Mouse (Mus musculus) cerebellum, postnatal 10 days (tissue): ENCODE results near the gene Sbk1.

ENCODE experiments used
- DNase-seq, 2 experiments: peaks; one replicate each; pipeline ENCODE4 v3.0.0; 2021; ENCODE audit warnings: mixed read lengths in 2 of 2

Sbk1 gene

DNA sequence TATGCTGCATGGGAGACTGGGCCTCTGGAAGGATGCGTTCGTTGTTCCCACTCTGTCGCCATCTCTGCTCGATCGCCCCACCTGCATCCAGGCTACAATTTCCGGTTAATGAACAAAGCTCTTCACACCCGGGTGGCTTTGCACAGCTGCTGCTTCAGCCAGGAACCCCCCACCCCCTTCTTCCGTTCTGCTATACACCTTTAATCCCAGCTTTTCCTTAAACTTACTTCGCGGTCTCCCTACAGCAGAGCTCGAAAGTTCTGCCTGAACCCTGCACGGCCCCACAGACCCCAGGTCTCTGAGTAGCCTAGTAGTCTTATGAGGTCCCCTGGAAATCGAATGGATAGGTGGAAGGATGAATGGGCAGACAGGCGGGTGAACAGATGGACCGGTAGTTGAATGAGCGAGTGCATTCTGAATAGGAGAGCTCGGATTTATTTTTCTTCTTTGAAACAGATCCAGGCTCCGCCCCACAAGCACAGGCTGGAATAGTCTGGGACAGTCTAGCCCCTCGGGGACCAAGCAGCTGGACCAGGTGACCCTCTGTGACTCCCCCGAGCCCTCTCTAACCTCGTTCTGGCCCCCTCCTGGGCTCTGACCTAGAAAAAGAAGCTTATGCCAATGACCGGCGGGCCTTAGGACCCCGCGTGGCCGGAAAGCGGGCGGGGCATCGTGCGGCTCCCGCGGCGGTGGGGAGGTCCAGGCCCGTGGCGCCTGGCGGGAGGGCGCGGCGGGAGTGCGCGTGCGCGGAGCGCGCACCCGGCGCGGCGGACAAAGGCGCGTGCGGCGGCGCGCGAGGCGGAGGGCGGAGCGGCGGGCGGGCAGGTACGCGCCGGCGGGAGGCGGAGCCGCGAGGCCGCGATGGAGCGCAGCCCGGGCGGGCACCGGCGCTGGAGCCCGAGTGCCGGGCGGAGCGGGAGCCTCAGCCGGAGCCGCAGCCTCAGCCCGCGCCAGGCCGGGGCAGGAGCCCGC is at the start of gene Sbk1:
Gene Sbk1, plus strand, starts transcription at position 908 of the 972 bp plus-strand sequence.
- DNase-seq = peak; percentile 95 to 96

DNA sequence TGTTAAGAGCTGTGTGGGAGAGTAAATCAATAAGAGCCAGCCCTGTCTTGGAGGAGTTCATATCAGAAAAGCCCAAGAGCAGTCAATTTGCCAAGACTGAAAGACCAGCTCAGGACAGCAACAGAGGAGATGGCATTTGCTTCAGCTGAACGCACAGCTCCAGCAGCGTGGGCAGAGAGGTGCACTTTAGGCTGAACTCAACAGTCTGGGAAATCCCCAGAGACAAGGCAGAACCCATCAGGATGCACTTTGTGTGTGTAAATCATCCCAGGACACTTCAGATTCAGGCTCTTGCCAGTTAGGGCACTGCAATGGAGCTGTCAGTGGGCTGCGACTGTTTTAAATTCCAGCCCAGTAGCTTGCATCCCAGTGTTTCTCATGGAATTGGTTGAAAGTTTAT is 49.7 kb upstream of the Sbk1 start:
- DNase-seq = no peak

DNA sequence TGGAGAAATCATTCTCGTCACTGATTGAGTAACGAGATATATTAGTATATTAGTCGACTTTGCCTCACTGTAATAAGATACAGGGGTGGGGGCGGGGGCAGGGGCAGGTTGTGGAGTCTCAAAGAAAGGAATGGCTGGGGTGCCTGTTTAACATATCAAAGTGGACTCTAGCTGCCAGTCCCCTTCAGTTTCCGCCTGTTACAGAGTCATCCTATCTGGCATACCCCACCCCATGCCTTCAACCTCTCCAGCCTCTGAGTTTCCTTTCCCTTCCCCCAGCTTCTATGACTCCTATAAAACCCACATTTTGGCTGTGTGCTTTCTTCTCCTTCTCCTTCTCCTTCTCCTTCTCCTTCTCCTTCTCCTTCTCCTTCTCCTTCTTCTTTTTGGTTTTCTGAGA is 46.3 kb upstream of the Sbk1 start:
- no peak for DNase-seq

DNA sequence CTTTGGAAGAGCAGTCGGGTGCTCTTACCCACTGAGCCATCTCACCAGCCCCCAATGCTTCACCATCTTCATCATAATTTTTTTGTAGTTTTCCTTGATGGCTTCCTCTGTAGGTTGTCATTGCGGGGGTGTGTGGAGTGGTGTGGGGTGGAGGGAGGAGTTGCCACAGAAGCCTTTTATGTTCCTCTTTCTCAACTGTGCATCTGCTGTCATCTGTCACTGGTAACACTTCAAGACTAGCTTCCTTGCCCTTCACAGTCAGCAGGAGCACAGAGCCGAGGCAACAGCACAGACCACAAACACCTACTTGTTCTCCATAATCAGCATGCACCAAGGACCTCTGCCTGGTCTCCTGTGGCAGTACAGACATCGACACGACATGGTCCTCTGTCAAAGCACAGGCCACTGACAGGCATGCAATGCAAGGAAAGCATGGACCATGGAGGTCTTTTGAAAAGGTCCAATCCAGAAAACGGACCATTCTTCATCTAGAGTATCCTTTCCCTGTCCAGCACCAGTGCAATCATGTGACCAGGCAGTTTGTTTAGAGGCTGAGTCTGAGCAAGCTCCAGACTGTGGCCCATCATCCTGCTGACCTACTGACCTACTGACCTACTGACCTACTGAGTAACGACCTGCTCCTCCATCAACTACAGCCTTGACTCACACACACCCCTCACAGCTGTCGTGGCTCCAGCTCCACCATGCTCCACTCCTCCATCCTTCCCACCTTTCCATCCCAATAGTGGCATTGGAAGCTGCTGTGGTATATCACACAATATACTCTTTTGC is 41.9 kb upstream of the Sbk1 start:
- DNase-seq = no peak

- DNase-seq = no peak
These were observed 39.9 kb upstream of the Sbk1 start for GRCm38 (mm10) chr7:126232345-126233071.

DNA sequence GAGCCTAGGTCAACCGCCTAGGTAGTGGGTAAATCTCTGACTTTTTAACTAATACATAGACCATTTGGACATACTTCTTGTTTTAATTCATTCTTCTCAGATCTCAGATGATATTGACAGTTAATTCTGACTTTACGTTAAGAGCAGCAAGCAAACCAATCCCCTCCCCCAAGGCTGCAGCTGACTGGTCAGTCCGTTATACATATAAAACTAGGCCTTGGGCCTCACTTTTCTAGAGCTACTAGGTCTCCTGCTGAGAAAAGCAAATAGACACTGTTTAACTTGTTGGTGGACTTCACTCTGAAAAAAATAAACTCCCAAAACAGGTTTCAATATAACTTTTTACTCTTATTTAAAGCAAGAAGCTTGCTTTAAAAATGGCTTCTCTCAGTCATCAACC is 37.8 kb upstream of the Sbk1 start:
- no peak for DNase-seq

DNA sequence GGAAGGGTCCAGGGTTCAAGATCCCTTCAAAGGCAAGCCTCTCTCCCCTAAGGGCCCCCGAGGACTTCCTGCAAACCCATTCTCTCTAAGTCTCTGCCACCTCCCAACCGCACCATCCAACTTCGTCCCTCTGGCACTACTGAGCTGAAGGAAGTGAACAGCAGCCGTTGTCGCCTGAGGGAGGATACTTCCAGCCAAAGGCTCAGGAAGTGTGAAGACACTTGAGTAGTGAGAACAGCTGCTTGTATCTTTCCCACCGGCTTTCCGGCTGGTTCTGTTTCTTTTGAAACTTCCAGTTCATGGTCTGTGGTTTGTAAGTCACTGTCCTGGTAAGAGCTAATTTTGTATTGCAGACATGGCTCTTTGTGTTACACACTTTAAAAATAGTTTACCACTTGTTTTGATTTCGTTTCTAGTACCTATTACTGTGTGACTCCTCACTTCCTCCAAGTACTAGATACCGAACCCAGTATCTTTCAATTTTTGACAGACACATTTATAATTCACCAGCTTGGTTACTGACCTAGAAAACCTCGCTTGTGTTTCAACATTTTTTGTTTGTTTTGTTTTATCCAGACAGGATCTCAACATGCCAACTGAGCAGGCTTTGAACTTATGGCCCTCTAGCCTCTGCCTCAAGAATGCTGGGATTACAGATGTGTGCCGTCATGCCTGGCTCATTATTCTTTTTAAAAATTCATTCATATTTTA is 36.2 kb upstream of the Sbk1 start:
- DNase-seq = no peak

DNA sequence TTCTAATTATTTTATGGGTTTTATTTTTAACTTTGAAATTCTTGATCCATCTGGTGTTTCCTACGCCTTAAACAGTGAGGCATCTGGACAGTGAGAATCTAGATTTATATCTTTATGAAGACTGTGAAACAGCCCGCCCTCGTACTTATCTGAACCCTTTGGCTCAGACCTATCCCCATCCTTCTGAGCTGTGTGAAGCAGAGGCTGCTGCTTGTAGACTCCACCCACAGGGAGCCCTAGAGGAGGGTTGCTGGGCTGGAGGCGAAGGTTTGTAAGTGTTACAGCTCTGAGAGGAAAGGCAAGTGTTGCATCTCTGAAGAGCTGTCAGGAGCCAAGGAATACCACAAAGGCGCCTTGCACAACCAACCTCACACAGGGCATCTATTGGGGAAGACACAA is 35.6 kb upstream of the Sbk1 start:
- no peak for DNase-seq

- DNase-seq = no peak
These were observed 31.5 kb upstream of the Sbk1 start for GRCm38 (mm10) chr7:126240814-126241360.

DNA sequence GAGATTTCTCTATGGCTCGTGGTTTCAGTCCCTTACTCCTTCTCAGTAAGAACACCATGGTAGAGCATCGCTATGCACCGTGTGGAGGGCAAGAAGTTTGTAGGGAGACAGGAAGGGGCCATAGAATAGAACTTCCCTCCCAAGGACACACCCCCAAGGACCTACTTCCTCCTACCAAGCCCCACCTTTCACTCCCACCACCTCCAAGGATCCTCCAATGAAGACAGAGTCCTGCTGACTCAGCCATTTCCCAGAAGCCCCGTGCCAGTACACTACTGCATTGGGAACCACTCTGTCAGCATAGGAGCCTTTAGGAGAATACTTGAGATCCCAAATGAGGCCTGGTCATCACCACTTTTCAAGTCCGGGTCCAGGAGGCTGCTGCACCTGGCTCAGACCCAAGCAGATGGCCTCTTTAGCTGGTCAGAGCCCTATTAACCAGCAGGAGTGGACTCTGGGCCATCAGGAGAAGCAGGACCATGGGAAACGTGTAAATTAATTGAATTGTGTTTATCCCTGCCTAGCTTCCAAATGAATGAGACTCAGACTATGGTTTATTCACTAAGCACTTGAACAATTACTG is 28.2 kb upstream of the Sbk1 start:
- DNase-seq = peak; percentile 47

GRCm38 (mm10) chr7:126248088-126248487 is 24.3 kb upstream of the Sbk1 start:
- peak; percentile 44 to 51 for DNase-seq

DNA sequence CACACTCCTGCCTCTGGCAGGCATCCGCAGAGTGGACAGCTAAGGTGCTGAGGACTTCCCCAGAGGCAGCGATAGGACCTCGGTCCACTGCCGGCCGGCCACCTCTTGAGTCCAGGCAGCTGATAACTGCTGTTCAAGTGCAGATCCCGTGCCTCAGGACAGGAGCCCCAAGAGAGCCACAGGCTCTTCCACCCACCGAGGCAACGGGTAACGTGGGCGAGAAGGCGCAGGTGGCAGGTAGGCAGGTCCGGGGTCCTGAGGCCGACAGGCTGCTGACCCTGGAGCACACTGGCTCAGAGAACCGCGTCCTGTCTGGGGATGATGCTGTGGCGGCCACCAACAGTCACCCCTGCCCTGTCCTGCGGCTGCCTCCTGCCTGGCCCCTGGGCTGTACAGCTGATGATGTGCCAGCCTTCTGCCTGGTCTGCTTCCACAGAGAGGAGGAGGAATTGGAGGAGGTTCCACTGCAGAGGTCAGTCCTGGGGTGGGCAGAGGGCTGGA is 23.7 kb upstream of the Sbk1 start:
- peak in 1 of 2 experiments; percentile 27 for DNase-seq

- no peak for DNase-seq
These were observed 23.3 kb upstream of the Sbk1 start for GRCm38 (mm10) chr7:126249146-126249545.

DNA sequence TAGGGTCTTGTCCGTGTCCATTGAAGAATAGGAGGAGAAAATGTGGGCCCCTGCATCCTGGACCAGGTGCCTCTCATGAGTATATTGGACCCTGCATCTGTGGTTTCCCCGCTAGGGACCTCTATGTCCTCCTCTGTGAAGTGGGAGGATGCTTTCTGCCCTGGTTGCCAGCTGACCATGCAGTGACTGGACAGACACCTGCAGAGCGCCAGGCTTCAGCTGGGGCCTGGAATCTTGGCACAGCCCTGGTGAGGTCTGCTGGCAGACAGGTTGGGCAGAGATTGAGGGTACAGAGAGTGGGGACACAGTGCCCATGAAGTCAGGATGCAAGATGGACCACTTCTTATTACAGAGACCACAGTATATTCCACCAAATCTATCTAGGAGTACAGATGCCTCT is 22.4 kb upstream of the Sbk1 start:
- DNase-seq = peak; percentile 36 to 37

DNA sequence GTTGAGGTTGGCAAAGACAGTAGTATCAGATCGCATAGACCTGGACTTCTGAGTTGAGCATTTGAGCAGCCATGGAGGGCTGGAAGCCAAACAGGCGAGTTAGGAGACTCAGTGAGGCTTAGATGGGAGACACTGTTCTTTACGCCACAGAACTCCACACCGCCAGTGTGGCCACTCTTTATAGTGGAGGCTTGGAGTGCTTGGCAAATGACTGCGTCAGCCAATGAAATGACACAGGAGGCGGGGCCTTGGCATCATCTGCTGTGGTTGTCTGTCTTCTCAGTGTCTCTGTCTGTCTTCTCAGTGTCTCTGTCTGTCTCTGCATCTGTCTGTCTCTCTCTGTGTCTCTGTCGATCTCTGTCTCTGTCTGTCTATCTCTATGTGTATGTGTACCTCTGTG is 21.9 kb upstream of the Sbk1 start:
- peak; percentile 52 to 61 for DNase-seq

DNA sequence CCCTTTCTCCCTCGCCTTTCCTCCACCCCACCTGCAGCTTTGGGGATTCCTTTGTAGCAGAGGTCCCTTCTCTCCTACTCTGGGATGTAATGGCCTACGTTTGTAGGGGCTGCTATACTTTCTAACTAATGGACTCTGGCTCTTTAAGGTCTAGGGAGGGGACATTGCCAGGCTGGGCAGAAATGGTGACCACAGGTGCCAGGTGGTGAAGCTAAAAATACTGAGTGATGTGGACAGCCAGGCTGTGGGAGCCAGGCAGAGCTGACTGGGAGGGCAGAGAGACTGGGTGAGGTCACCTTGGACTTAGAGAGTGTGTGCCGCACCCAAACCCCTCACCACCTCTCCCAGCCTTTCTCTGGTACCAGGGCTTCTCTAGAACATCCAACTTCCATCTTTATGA is 20.7 kb upstream of the Sbk1 start:
- DNase-seq = peak; percentile 71 to 76

- DNase-seq = no peak
These were observed 20.2 kb upstream of the Sbk1 start for GRCm38 (mm10) chr7:126252230-126252629.

DNA sequence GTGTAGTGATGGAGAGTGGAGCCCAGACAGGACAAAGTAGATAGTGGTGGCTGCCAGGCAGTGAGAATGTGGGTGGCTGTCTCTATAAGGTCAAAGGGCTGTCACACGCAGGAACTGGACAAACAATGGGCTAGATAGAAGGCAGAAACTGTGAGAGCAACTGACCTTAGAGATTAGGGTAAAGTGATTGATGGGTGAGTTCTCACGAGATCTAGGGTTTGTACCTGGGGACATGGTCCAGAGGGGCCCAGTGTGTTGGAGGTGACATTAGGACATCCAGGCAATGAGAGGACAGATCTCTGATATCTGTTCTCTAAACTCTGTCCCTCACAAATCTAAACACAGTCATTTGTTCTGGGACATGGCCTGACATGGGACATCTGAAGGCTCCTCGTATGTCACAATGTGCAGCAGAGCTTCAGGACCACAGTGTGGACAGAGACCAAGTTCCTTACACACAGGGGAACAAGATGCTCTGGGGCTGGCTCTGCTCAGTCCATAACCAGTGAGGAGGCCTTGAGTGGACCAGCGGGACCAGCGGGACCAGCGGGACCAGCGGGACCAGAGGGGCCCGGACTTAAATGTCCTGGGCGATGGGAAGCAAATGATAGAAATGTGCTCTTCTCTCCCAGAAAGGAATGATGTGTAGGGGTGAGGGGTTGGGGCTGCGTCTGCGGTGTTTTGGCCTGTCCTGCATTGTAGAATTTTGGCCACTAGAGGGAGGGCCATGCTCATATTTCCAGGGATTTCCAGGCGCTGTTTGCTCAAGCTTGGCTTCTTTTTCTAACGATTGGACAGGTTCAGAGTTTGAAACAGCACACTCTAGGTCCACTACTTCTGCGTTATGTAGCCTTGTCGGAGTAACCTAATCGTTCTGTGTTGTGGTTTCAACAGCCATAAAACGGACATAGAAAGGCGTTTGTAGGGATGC is 11.9 kb upstream of the Sbk1 start:
- peak; percentile 84 to 88 for DNase-seq

DNA sequence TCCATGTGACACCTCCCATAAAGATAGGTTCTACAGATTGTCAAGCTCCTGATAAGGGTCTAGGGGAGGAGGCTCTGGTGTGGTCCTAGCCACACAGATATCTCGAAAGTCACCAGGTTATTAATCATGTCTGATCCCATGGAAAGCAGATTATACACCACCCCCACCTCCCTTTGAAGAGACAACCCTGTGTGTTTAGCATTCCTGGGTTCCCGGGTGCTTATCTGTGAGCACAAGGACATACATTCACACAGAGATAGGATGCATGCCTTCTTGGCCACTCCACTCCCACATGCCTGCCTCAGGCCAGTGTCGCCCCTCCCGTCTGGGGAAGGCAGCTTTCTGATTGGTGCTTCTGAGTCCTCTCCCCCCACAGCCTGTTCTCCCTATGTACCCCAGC is 10.6 kb upstream of the Sbk1 start:
- peak in 1 of 2 experiments; percentile 3 for DNase-seq

- DNase-seq = peak in 1 of 2 experiments; percentile 34
These were observed 8.5 kb upstream of the Sbk1 start for GRCm38 (mm10) chr7:126263964-126264363.
